Mouse (Mus musculus) fibroblast of lung, adult 2 months (primary cell): Measurements from ENCODE around the gene Ppp1r9b.

ENCODE experiments used
- DNase-seq: peaks from one replicate; pipeline ENCODE4 v3.0.0-alpha.2; 2011; ENCODE audit warnings: low read depth

The Ppp1r9b gene

DNA sequence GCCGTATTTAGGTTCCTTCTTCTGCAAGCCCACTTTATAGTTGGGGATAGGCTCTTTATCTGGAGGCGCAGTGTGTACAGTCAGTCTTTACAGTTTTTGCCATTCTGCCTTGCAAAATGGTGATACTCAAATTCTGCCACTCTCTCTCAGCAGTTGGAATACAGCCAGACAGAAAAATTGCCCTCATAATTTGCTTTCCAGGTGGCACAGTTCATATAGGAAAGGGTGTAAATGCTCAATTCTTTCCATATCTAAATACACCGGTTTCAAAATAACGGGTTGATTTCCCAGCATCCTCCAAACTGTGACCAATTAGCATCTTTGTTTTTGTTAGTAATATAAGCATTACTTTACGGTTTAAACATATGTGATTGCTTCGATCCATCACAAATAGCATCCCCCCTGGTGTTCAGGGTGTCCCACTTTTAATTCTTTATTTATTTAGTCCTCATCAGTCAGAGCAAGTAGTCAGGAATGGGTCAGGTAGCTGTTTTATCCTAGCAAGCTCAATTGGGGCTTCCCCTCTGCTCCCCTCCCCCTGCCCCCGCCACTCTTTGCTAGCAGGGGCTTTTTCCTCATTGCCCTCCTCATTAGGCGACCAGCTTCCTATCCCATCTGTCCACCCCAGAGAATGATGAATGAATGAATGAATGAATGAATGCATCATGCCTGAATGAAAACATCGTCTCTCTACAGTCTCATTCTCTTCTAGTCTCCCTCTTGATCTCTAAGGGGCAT, 12.5 kb upstream of the Ppp1r9b start:
- DNase-seq, result no peak

DNA sequence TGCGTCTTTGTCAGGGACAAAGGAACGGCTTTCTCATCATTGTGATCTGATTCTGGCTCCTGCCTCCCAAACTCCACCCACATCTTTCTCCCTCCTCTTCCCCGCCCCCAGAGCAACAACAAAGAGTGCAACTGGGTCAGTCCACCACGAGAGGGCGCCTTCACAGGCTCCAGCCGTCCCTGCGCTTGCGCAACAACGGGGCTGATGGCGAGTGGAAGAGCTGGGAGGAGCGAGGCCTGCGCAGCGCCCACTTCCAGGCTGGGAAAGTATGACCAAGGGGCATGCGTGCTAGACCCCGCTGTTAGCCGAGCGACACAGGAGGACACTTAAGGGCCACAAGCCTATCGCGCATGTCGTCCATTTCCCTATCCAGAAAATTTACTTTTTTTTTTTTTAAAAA, 11.9 kb upstream of the Ppp1r9b start:
- DNase-seq, result peak; percentile 88

DNA sequence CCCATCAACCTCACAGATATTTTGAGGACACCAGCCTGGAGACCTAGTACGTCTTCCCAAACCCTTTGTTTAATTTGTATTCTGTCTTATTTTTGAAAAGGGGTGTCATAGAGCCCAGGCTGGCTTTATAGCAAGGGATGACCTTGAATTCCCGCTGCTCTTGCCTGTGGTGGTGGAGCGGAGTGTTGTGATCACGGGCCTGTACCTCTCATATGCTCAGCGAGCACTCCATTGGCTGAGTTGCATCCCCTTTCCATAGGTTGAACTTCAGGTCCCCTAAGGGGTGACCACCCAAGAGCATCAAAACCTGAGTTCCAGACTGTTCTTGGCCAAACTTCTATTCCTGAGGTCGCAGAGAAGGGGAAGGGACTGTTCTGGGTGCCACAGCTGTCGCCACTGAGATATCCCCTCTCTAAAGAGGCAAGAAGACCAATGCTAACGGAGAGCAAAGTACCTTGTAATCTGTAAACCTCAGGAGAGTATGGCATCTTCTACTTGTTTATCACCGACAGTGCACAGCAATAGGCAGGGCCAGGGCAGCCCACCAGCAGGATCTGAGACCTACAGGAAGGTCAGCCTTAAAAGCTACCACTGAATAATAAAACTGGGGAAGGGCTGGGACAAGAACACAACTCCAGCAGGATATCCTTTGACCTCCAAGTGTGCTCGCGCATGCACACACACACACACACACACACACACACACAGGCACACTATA, 11.2 kb upstream of the Ppp1r9b start:
- no peak for DNase-seq

DNA sequence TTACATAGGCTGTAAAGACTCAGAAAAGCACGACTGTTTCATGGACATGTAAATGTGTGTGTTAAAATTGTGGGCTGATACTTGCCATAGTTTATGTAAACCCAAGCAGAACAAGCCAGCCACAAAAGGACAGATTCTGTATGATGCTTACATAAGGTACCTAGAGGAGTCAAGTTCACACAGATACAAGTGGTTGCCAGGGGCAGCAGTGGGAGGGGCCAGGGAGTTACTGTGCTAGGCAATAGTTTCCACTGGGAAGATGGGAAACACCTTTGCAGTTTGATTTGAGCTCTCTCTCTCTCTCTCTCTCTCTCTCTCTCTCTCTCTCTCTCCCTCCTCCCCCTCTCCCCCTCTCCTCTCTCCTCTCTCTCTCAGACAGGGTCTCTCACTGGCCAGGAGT, 5.7 kb upstream of the Ppp1r9b start:
- no peak for DNase-seq

DNA sequence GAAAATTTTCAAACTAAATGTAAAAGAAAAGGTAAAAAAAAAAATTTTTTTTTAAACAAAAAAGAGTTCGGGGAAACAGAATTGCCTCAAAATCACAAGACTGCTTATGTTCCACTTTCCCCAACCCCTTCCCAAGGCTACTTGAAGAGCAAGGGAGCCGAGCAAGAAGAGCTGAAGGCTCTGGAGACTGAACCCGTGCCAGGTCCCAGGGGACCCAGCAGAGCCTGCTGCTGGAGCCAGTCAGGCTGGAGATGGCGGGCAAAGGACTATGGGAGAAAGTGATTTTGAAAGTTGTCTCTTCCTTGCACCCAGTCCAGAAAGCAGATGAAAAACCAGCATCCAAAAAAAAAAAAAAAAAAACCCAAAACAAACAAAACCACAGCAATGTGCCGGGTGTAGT, 5.0 kb upstream of the Ppp1r9b start:
- no peak for DNase-seq

DNA sequence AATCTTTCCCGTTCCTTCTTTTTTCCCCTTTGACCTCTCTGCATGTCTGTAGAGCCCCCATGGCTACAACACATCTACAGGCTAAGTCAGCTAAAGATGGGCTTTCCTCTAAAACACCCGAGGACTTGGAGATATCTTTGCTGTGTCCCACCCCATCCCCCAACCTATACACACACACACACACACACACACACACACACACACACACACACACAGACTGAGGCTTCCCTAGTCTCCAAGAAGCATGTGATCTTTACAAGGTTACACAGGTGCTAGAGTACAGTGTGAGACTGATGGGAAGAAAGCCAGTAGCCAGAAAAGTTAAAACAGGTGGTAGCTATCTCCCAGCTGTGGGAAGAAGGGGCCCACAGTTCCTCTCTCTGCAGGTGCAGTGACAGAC, 4.4 kb upstream of the Ppp1r9b start:
- no peak for DNase-seq

DNA sequence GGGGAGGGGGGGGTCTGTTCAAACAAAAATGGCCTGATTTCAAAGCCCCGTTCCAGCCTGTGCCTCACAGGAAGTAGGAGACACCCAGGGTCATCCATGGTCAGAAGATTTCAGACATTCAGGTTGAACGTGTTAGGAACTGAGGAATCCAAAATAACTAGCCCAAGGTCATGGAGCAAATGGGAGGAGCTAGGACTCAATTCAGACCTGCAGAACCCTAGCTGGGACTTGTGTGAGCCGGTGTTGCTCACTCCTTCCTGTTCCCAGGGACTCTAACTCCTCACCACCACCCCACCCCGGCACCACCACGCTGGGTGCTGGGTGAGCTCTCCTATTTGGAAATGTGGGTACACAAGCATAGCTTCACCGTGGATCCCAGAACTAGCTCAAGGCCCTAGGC, 3.5 kb upstream of the Ppp1r9b start:
- no peak for DNase-seq

DNA sequence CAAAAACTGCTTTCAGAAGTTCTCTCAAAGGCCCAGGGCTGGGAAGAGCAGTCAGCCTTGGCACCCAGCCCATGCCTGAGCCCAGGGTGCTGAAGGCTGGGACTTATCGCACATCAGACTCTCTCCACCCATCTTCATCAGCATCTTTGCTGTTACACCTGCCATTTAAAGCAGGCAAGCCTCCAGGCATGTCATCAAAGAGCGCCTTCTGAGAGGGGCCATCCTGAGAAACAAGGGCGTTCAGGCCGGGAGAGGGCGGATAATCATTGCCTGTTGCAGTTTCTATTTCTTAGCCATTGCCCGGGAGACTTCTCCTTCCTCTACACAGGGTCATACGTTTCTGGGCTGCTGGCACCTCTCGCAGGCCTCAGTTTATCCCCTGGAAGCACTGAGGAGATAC, 3.0 kb upstream of the Ppp1r9b start:
- DNase-seq, result no peak

DNA sequence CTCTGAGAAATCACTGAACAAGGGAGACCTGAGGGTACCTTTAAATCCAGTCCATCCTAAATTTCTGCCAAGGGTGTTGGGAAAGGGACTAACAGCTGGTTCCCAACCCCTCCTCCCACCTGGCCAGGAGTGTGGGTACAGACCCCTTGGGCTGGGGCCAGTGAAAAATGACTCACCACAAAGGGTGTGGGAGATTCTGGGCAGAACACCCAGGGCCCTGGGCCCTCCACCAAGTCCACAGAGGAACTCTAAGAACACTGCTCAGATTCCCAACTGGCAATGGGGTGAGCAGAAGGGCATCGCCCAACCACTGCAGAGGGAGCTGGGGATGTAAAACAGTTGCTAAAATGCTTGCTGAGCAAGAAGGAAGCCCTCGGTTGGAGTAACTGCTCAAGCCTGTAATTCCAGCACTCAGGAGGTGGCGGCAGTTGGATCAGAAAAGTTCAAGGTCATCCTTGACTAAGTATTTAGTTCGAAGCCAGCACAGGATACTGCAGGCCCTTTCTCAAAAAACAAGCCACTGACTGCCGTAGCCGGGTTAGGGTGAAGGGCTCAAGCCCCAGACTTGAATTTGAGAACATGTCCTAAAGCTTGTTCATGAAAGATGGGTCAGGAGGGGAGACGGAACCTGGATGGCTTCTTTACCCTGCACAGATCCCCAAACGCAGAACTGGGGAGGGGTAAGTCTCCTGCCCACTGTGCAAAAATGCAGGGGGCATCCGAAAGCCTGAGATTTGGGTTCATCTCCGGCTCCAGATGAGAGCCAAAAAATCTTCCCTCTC, 1.9 kb upstream of the Ppp1r9b start:
- peak; percentile 93 for DNase-seq

DNA sequence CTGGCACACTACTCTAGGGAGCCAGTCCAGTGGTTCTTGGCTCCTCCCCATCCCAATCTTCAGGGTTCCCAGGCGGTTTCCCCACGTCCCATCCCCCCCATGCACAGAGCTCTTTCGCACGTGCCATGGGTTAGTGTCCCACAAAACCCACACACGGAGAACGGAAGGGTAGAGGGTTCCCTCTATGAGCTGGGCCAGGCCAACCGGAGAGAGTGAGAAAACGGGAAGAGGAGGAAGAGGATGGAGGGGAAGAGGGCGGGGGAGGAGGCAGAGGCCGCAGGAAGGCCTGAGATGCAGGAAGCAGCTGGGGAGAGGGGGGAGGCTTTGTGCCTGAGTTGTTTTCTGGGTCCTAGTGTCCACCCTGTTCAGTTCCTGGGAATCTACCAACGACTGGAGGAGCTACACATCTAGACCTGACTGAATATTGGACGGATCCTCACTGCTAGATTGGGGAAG, 1.2 kb upstream of the Ppp1r9b start:
- peak; percentile 89 for DNase-seq

DNA sequence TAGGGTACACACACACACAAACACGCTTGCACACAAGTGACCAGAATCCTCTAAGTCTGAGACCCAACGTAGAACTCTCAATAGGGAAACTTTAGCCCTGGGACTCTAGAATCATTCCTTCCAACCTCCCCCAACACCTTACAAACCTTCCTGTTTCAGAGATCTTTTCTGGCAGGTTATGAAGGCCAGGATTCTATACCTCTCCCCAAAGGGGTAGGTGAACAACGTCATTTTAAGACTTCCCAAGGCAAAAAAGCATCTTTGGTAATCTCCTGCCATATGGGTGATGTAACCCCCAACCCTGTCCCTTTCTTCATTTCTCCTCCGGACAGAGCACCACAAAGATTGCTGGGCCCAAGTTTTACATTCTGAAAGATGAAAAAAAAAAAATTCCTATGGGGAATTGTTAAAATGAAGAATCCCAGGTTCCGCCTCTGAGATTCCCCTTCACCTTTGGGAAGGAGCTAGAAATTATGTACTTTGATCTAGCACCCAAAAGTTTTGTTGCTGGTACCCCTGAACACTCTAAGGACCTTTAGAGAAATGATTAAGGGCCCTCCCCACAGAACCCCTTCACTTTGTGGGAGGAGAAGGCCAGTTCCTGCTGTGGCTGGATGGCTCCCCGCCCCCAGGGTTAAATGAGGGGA, 610 bp upstream of the Ppp1r9b start:
- no peak for DNase-seq

DNA sequence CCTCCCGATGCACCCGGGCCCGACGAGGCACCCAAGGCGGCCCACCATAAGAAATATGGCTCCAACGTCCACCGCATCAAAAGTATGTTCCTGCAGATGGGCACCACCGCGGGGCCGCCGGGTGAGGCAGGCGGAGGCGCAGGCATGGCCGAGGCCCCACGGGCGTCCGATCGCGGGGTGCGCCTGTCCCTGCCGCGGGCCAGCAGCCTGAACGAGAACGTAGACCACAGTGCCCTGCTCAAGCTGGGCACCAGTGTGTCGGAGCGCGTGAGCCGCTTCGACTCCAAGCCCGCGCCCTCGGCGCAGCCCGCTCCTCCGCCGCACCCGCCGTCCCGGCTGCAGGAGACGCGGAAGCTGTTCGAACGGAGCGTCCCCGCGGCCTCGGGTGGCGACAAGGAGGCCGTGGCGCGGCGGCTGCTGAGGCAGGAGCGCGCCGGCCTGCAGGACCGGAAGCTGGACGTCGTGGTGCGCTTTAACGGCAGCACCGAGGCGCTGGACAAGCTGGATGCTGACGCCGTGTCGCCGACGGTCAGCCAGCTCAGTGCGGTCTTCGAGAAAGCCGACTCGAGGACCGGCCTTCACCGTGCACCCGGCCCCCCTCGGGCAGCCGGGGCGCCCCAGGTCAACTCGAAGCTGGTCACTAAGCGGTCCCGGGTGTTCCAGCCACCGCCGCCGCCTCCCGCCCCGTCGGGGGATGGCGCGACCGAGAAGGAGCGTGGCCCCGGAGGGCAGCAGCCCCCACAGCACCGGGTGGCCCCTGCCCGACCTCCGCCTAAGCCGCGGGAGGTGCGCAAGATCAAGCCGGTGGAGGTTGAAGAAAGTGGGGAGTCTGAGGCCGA, 1.0 kb downstream of the Ppp1r9b start:
- no peak for DNase-seq

DNA sequence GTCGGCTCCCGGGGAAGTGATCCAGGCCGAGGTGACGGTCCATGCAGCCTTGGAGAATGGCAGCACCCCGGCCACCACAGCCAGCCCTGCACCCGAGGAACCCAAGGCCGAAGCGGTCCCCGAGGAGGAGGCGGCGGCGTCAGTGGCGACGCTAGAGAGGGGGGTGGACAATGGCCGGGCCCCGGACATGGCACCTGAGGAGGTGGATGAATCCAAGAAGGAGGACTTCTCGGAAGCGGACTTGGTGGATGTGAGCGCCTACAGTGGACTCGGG, 1.6 kb downstream of the Ppp1r9b start:
- no peak for DNase-seq

DNA sequence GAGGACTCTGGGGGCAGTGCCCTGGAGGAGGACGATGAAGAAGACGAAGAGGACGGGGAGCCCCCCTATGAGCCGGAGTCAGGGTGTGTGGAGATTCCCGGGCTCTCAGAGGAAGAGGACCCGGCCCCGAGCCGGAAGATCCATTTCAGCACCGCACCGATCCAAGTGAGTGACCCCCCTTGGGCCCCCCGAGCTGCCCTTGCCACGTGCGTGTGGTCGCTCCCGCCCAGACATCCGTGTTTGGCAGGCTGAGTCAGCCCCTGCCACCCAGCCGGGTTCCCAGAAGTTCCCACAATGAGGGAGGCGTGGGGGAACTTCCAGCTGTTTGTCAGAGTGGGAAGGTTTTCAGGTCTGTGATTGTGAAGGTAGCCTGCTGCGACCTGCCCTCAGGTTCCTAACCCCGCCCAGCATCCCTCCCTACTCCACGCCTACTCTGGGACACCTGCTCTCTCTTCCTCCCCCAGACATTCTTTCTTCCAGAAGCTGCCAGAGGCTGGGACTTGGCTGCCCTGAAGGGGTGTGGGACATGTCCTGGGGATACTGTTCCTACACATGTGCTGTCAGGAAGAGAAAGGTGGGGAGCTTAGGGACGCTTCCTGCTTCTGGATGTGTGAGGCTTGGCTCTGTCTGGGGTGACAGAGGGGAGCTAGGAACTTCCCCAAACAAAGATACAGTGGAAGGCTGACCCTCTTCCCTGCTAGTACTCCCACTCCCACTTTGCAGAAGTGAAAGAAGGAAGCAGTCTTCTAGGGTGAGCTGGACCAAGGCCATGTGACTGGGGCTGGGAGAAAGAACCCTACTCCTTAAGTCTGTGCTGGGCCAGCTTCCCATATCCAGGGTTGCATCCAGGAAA, 2.1 kb downstream of the Ppp1r9b start:
- DNase-seq, result no peak

DNA sequence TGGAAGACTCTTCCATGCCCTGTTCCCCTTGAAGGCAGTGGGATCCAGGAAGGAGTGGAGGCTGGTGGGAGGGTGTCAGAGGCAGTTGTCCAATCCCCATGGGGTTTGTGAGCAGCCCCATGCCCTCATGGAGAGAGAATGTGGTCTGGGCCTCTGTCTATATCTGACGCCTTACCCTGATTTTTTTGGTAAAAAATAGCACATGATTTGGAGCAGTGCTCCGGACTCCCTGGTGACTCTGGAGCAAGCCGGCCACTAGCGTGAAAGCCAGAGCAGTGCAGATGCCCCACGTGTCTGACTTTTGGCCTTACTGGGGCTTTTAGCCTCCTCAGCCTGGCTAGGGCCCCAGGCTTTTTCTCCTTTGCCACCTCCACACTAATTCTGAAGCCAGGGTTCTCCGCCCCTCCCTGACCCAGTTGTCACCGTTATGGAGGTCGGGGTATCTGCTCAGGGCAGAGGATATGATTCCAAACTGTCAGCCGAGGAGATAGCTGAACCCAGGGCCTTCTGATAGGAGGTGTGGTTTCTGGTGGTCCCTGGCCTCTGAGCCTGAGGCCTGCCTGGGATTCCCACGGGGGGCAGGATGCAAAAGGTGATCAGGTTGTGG, 3.5 kb downstream of the Ppp1r9b start:
- DNase-seq, result no peak

DNA sequence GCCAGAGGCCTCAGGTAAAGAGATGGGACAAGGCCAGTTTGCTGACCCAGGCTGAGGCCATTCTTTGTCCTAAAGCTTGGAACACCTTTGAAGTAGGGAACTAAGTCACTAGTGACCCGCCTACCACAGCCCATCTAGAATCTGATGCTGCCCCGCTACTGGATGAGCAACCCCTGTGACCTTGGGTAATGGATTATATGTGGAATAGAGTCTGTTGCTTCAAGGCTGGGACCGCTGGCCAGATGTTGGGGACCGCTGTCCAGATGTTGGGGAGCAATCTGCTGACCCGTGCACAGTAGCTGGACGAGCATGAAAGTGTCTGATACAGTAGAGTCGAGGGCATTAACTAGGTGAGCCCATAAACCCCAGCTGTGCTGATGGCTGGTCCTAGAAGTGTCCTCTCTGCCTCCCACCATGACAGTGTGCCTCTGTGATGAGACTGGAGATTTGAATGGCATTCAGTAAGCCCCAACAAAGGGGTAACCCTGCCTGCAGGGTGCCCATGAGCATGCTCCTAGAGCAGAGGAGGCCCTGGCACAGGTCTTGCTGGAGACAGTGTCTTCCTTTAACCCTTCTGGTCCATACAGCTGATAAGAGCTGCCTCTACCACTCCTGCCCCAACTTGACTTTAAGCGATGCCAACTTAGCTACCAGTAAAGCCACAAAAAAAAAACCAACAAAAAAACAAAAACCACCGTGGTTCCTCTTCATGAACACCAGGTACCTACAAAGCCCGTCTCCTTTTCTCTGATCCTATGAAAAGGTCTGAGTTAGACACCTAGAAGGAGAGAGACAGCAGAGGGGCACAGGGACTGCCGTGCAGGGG, 4.3 kb downstream of the Ppp1r9b start:
- DNase-seq, result no peak

DNA sequence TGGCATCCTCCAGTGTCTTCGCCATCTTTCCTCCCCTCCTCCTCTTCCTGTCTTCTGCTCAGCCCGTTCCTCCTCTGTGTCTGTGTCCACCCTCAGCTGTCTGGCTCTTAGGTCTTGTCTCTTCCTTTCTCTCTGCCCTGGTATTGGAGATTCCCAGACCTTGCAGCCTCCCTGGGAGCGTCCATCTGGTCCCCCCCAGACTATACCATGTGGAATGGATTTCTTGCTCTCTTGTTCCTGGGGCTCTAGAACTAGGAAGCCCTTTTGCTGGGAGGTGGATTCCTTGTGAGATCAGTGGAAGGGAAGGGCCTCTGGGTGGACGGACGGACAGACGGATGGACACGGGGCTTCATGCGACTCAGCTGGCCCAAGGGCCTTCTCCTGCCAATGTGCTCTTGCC, 5.3 kb downstream of the Ppp1r9b start:
- no peak for DNase-seq

DNA sequence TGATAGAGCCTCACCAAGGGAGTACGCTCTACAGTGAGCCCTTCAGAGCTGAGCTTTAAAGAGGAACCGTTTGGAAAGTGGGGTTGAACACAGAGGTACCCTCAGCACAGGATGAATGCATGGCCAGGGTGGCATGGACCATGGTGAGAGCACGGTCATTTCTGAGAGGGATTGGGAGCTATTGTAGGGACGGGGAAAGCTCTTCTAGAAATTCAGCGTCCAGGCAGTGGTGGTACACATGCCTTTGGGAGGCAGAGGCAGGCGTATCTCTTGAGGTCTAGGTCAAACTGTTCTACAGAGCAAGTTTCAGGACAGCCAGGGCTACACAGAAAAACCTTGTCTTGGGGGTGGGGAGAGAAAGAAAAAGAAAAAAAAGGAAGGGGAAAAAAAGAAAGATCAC, 6.1 kb downstream of the Ppp1r9b start:
- DNase-seq, result no peak

DNA sequence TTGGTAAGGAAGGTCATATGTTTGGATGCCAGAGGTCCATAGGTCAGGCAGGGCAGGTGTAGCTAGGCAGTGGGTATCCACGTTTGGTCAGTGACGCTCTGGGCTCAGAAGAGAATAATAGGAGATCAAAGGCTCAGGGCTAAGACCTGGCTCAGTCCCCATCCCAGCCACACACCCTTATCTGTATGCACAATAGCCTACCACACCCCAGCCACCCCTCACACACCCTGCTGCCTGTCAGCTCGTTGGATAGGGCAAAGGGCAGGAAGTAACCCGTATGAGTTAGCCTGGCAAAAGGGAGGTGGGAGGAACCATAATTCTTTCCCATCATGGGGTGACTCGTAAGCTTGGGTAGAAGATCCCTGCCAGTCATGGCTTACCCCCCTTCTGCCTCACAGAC, 6.8 kb downstream of the Ppp1r9b start:
- DNase-seq, result no peak
